Mouse (Mus musculus) right cerebral cortex, postnatal 14 days (tissue): ENCODE data around the gene Olfr159.

Experiments
- DNase-seq: peaks from one replicate; pipeline ENCODE4 v3.0.0; 2022

The Olfr159 gene

DNA sequence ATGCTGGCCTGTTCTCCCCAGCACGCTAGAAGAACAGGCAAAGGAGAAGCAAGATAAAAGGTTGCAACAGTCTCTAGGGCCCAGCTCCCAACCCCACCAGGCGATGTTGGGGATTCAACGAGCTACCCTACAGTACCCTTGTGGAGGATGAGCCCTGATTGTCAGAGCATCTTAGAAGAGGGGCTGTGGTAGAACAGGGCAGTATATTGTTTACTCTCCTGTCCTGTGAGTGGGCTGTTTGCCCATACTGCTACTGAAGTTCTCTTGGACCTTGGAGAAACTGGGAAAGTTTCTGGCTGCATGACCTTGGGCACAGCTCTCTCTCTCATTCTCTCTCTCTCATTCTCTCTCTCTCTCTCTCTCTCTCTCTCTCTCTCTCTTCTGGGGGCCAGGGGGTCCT lies 41.7 kb downstream of the Olfr159 start:
- DNase-seq: no peak

DNA sequence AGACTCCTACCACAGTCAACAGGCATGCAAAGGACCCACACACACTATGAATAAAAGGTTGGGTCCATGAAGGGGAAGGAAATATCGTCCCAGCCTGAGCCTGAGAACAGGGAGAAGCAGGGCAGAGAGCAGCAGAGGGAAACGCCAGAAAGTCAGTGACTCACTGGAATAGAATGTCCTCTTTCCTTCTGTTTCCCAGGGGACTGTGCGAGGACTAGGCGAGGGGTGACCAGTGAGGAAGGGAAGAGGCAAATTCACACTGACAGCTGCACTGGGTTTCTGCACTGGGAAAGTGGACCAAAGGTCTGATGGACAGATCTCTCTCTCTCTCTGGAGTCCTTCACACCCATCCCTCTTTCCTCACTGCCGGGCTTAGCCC lies 42.2 kb downstream of the Olfr159 start:
- no peak for DNase-seq

DNA sequence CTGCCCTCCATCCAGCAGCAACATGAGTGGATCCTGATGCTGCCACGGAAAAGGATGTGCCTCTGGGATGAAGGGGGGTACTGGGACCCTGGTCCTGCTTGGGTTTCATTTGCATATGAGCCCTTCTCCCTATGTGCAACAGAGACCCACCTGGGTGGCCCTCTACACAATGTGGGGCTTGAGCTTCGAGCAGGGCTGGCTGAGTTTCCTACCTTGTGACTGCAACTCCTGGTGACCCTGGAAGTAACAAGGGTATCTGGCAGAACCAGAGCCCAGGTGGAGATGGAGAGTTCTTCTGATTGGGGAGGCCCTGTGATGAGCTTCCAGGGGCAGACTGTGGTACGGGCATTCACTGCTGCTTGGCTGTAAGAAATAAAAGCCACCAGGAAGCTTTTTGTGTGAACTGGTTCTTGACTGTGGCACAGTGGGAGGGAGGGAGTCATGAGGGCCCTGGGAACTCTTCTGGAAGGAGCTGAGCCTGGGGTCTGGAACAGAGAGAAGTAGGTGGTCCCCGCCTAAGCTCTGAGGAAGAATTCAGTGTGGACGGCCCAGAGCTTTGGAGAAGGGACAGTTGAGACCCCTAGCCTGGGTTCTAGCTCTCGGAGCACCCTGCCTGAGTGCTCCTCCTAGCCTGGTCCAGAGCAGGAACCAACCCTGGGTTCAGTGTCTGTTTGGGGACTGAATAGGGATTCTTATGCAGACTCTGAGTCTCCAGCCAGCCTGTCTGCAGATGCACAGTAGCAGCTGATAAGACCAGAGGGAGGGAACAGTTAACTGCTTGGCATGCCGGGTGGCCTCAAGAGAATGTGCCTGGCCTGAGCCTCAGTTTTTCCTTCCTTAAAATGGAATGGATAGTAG lies 42.9 kb downstream of the Olfr159 start:
- DNase-seq: no peak

DNA sequence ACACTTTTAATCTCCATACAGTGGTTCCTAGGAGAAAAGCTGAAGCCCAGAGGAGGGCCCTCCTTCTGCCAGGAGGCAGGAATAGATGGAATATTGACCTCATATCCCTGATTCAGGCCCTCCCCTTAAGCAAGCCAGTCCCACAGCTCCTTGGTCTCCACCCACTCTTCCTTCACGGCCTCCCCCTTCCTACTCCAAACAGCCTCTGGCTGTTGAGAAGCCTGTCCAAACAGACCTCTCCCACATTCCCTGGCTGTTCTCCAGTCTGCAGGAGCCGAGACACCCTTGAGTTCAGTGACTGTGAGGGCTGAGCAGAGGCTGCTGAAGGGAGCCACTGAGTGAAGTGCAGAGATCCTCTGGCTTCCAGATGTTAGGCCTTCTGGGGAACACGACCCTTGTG lies 43.8 kb downstream of the Olfr159 start, which contains the start of gene Hrct1:
Hrct1 (plus strand) TSS at position 194 of the 400 bp plus-strand sequence.
- DNase-seq: no peak

DNA sequence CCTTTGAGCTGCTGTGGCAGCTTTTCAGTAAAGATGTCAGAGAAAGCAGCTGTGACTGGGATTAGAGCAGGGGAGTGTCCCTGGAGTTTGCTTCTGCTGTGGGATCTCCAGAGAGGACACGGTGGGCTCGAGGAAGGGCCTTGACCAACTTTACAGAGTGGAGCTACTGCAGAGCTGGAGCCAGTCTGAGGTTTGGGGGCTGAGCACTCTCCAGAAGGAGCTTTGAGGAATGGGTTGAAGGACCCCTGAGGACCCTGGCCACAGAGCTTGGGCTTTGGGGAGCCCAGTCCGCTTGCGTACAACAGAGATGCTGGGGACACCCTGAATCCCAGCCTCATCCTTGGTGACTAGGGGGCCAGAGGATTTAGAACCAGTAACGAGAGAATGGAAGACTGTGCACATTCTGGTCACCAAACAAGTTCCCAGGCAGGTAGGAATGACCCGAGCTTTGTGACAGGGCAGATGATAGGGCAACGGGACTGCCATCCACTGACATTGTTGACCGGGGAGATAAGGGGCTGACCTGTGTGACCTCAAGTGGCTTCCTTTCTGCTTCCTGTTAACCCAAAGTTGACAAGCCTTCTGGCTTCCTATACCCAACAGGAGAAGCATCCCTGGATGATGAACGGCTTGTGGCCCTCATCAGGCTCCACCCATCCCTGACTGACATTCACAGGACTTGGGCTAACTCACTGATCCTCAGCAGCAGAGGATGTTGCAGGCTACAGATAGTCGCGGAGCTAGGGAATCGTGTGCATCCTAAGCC lies 44.4 kb downstream of the Olfr159 start:
- no peak for DNase-seq

DNA sequence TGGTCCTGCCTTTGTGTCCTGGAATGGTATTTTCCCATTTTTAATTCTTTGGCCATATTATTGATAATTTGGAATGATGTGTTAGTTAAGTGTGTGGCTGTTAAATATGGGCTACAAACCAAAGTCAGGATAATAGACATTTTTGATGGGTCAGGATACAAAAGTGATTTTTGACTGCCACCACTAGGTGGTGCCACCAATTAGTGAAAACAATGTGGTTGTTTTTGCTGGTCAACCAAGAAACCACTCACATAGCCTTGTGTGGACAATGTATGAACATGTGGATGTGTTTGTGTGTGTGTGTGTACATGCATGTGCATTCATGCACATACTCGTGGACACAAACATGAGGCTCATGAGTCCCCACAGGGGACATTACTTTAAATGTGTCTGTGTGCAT lies 46.0 kb downstream of the Olfr159 start:
- DNase-seq: no peak

DNA sequence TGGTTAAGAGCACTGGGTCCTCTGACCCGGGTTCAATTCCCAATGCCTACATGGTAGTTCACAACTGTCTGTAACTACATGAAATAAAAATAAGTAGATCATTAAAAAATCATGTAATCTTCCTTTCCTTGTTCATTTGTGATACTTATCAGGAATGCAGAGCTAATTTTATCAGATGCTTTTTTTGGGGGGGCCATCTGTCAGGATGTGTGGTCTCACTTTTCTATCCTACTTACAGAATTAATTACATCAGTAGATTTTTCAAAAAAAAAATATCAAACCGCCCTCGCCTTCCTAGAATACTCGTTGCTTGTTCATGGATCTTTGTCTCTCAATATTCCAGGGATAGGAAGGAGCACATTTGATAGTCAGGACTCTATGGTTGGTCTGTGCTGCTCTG lies 48.6 kb downstream of the Olfr159 start:
- DNase-seq: no peak

DNA sequence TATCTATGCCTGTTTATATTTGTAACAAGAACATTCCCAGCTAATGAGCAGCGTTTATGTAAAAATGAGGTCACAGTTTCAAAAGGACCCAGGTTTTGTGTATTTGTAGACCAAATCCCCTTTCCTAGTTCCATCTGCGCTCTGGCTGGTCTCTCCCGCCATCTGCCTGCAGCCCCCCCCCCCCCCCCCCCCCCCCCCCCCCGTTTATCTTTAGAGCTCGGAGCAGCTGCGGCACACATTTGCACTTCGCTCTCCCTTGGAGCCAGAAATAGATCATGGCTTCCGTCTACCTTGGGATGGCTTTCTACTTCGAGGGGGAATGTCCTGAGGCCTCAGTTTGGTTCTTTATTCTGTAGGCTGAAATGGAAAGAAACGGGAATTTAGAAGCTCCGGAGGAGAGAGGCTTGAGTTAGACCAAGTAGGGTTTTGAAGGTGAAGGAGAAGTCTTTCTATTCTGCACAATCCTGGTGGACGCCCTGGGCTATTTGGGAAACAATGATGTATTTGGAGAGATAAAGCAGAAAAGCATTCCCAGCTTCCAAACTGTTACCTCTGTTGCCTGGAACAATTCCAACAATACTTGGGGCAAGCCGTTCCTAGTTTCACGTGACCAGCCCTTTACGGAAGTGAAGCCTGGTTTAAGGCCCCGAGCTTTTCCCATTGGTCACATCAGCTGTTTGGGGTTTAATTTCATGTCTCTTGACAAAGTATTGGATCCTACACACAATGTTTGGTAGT lies 50.1 kb downstream of the Olfr159 start:
- DNase-seq: no peak
